Mouse (Mus musculus) urinary bladder, postnatal 10 days (tissue): ENCODE results near the gene Zp3.

ENCODE experiments used
- DNase-seq: peaks from one replicate; pipeline ENCODE4 v3.0.0; 2022; ENCODE audit warnings: low spot score

The Zp3 gene

DNA sequence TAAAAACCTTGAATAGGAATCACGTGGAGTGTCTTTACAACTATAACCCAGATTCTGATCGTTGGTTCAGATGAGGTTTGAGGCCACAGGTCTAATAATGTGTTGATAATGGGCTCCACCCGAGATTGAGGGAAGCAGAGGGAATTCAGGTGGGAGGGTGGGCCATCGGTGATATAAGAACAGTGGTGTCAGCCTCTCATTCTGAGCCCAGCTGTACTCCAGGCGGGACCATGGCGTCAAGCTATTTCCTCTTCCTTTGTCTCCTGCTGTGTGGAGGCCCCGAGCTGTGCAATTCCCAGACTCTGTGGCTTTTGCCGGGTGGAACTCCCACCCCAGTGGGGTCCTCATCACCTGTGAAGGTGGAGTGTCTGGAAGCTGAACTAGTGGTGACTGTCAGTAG, at the start of gene Zp3:
Gene Zp3, plus strand, starts transcription at position 196 of the 400 bp plus-strand sequence.
- DNase-seq: no peak

- no peak for DNase-seq
Measured at GRCm38 (mm10) chr5:135931526-135931925, 48.4 kb upstream of the Zp3 start.

GRCm38 (mm10) chr5:135932359-135932758, 47.5 kb upstream of the Zp3 start:
- DNase-seq: no peak

DNA sequence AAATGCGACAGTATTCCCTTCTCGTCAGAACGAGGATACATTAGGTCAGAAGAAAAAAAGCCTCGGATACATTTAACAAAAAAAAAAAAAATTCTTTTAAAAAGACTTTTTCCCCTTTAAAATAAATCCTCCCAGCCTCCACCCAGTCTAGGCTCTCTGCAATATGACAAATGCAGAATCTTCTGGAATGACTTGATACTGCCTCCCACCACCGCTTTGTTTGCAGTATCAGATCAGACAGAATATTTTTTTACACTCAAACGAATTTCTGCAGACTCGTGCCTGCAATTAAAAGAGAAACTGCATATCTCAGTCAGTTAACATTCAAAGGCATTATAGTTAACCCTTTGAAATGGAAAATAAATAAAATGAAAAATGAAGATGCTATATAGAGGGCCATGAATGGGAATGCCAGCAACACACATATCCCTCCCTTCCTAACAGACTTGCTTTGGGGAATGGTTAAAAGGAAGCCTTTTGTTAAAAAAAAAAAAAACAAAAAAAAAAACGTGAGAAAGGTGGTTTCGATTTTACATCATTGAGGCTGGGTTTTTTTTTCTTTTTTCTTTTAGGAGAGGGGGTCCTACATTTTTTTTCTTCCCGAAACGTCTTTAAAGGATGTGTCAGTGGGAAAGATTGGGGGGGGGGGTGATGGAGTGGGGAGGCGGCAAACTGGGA, 46.5 kb upstream of the Zp3 start:
- no peak for DNase-seq

- peak; percentile 29 for DNase-seq
Measured at GRCm38 (mm10) chr5:135933900-135934441, 45.9 kb upstream of the Zp3 start.

DNA sequence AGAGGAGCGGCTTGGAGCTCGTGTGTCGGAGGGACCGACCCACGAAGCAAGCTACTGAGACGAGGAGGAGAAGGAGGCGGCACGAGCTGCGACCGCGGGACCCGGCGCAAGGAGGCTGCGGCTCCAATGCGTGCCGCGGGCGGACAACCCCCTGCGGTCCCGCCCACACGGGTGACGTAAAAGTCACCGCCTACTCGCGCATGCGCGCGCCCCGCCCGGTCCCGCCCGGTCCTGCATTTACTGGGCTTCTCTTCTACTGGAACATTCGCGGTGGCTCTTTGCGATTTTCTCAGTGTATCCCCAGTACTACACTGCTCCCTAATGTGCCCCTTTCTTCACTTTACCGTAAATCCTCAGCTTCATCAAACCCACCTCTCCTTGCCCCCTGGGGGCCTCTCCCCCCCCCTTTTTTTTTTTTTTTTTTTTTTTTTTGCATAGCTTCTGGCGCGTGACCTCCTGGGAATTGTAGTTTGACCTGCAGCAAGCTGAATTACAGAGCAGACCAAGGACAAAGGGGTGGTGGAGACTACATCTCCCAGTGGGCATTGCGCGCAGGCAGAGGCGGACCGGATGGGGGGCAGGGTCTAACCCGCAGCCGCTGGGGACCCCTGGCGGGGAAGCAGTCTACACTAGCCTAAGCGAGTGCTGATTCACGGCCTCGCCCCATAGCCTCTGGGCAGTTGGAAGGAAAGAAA, 45.3 kb upstream of the Zp3 start, which contains the start of gene Ywhag:
Gene Ywhag, minus strand, starts transcription at position 136 of the 695 bp plus-strand sequence.
- DNase-seq: peak; percentile 91

DNA sequence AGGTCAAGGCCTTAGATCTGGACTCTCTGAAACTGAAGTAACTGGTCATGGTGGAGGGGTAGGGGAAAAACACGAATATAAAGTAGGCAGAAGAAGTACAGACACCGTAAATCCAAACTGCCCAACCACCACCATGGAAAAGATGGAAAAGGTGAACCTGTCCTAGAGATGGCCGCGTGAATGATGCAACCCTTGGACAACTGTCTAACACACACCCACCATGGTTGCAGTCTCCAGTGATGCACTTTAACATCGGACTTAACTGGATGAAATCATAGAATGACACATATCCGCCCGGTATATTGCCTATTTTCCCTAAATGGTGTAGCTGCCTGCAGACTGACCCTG, 44.7 kb upstream of the Zp3 start:
- DNase-seq: no peak

DNA sequence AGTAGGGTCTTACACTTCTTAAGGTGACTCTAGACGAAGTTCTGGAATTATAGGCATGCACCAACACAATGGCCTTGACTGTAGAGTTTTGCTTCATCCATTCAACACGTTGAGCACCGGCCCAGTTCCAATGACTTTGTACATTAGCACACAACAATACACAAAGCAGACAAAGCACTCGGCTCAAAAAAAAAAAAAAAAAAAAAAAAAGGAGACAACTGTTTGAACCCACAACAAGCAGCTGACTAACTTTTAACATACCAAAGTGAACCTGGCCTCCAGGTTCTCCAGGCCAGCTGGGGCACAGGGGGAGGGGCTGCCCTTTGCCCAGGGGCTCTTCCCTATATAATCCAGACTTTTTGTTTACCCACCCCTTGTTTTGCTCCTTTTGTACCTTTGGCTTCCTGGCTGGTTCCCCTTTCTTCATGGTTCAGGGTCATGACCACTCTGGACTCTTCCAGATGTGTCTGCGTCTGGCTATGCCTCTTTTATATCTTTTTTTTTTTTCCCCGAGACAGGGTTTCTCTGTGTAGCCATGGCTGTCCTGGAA, 44.2 kb upstream of the Zp3 start:
- DNase-seq: no peak

- DNase-seq: no peak
Measured at GRCm38 (mm10) chr5:135940587-135940986, 39.3 kb upstream of the Zp3 start.

- no peak for DNase-seq
Measured at GRCm38 (mm10) chr5:135942710-135943109, 37.2 kb upstream of the Zp3 start.

DNA sequence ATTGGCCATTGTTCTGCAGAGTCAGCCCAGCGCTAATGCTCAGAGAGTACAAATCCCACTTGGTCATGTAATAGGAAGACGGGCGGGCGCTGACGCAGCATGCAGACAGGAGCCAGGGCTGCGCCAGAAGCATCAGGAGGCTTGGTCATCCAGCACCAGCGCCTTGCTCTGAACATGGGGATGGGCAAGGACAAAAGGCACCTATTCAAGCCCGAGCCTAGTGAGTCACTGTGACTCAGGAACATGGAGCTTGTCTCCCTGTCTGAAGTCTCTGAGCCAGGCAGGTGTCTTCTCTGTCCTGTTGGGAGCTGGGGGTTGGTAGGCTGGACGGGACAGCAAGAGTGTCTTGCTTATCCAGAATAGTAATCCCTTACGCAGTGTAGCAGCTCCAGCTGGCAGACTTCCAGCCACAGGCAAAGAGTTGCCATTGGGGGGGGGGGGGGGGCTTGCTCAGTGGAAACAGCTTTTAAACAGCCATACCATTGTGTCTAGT, 33.9 kb upstream of the Zp3 start:
- DNase-seq: no peak

- DNase-seq: no peak
Measured at GRCm38 (mm10) chr5:135946621-135947020, 33.3 kb upstream of the Zp3 start.

- no peak for DNase-seq
Measured at GRCm38 (mm10) chr5:135950710-135951412, 29.0 kb upstream of the Zp3 start.

- no peak for DNase-seq
Measured at GRCm38 (mm10) chr5:135951660-135952059, 28.2 kb upstream of the Zp3 start.

DNA sequence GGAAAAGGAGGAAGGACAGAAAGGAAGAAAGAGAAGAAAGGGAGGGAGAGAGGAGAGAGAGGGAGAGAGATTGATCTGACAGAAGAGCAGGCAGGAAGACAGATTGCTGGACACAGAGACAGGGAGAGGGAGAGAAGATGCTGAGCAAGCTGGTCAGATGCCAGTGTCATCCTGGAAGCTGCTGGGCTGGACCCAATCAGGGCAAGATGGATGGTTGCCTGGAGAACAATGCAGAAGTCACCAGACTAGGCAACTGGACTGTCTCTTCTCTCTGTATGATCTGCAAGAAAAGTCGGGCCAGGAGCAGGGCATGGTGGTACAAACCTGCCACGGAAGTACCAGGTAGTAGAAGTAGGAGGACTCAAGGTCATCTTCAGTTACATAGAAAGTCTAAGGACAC, 27.1 kb upstream of the Zp3 start:
- DNase-seq: no peak

- no peak for DNase-seq
Measured at GRCm38 (mm10) chr5:135956300-135957206, 23.3 kb upstream of the Zp3 start.

DNA sequence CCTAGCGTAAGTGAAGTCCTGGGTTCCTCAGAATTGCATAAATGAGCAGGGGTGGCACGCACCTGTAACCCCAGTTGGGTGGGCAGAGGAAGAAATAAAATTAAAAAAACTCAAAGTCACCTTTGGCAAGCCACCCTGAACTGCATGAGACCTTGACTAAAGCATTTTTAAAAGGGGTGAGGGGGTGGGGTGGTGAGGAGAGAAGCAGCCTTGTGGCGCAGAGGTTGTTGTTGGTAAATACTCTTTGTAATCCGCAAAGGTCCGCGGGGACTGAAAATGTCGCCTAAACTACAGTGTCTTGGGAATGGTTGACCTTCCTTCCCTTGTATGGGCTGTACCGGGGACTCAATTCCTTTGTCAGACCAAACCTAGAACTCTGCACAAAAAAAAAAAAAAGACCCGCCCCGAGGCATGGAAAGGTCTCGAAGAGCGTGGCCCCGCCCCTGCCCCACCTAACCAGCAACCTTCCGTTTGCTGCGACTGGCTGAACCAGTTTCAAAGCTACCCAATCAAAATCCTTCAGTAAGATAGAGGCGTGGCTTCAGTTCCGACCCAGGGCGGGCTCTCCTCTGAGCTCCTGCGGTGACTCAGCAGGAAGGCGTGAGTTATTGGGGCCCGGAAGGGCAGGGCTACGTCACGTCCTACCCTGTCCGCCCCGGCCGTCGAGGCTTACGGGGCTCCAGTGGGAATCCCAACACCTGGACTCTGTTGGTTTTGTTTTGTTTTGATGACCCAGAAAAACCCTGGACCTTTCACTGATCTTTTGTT, 22.5 kb upstream of the Zp3 start:
- DNase-seq: peak; percentile 74

GRCm38 (mm10) chr5:135958367-135958766, 21.5 kb upstream of the Zp3 start:
- no peak for DNase-seq

DNA sequence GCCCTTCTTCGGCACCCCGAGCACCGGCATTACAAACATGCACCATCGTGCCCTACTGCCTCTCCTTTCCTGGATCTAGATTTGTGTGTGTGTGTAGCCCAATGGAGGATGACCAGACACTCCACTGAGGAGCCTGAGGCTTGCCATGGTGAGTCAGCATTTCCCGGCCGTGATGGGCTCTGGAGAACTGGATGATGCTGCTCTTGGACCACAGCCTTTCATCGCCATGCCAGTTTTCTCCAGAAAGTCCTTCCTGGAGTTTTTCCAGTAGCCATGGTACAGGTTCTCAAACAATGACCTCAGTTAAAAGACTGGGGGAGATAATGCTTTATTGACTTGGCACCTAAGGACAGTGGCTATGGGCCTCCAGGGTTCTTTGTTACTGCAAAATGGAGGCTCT, 20.0 kb upstream of the Zp3 start:
- no peak for DNase-seq

DNA sequence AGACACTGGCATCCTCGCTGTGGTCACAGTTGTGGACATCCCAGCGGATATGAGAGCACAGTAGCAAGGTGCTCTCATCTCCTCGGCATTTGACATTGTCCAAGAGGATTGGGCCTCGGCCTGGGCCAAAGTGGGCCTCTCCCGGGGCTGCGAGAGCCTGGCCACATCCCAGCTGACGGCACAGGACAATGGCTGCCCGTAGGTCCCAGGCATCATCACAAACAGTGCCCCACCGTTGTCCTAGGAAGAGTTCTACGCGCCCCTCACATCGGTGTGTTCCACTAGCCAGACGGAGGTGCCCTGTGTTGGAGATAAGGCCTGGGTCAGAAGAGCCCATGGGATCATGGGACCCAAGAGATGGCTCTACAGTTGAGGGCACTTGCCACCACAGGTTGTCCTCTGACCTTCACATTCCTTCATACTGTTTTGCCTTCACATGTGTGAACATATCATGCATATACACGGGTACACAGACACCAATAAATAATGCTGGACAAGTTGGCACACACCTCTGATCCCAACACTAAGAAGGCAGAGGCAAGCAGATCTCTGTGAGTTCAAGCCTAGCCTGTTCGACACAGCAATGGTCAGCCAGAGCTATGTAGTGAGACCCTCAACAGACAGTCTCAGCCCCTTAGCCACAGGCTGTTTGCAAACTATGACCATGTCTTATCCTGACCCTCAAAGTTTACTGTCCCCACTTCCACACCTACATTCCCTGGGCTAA, 18.8 kb upstream of the Zp3 start:
- no peak for DNase-seq
